Mouse (Mus musculus) G1E (cell line): ENCODE measurements around the gene Ipcef1.

Experiments used
- CTCF ChIP-seq: IDR thresholded peaks from 2 replicates; pipeline ENCODE4 v1.5.1; 2012; ENCODE audit warnings: low read depth, low read length, inconsistent platforms, mixed read lengths
- GATA2 ChIP-seq: IDR thresholded peaks from 2 replicates; pipeline ENCODE4 v1.6.1; 2012; ENCODE audit warnings: low read depth, low read length, inconsistent platforms, borderline replicate concordance
- TAL1 ChIP-seq: conservative IDR thresholded peaks from 2 replicates; pipeline ENCODE4 v1.6.1; 2012; ENCODE audit warnings: low read depth, low read length, inconsistent platforms, mixed read lengths

GRCm38 (mm10) chr10:7057546-7057945 lies 5.3 kb upstream of the Ipcef1 start:
- TF ChIP-seq CTCF (no peak), TAL1 (no peak), GATA2 (no peak)
